In genomic region chr9:109050674-109050997, GRCm38 (mm10) we compare ENCODE assay signal across 20 mouse cellular contexts.
"Had no signal": no experiment of that assay in that cellular context is flagged by ENCODE, and none has a peak within 500 bp of the region (broad histone marks: within the 10 kb centered on the region; RNA-seq: fewer than 3 reads in every experiment).

No protein-coding gene starts in this region.

- H3K4me2 ChIP-seq: limb, embryonic 13.5 days; liver, embryonic 12.5 days; liver, embryonic 15.5 days; lung, embryonic 15.5 days; midbrain, embryonic 13.5 days; neural tube, embryonic 13.5 days had no signal

- DNase-seq: layer of hippocampus, adult 9-11 months; liver; lung, adult 18-20 months; lung, postnatal 10 days; right cerebral cortex, adult 18-20 months; right cerebral cortex, postnatal 14 days; right cerebral cortex, postnatal 4 days had no signal

- H3K36me3 ChIP-seq: liver, embryonic 12.5 days; liver, embryonic 15.5 days; midbrain, embryonic 13.5 days; neural tube, embryonic 13.5 days had no signal

- H3K4me3 ChIP-seq: layer of hippocampus, adult 2 months; limb, embryonic 10.5 days; limb, embryonic 13.5 days; liver, embryonic 12.5 days; liver, embryonic 15.5 days; lung, embryonic 15.5 days; midbrain, embryonic 10.5 days; midbrain, embryonic 13.5 days; myocyte; neural tube, embryonic 13.5 days had no signal

- ATAC-seq: midbrain, embryonic 13.5 days; midbrain, embryonic 16.5 days had no signal

- H3K27me3 ChIP-seq: limb, embryonic 13.5 days; liver, embryonic 12.5 days; liver, embryonic 15.5 days; lung, embryonic 15.5 days; megakaryocyte, embryonic 14.5 days; midbrain, embryonic 13.5 days; neural tube, embryonic 13.5 days had no signal

- H3K9ac ChIP-seq: limb, embryonic 13.5 days; liver, embryonic 12.5 days; liver, embryonic 15.5 days; lung, embryonic 15.5 days; midbrain, embryonic 13.5 days; neural tube, embryonic 13.5 days had no signal

- H3K27ac ChIP-seq: kidney, postnatal 0 days; layer of hippocampus, adult 2 months; limb, embryonic 10.5 days; limb, embryonic 13.5 days; liver, embryonic 12.5 days; liver, embryonic 15.5 days; lung, embryonic 15.5 days; midbrain, embryonic 10.5 days; midbrain, embryonic 13.5 days; neural tube, embryonic 13.5 days had no signal

- H3K9me3 ChIP-seq: limb, embryonic 10.5 days; limb, embryonic 13.5 days; liver, embryonic 12.5 days; liver, embryonic 15.5 days; lung, embryonic 15.5 days; megakaryocyte, embryonic 14.5 days; midbrain, embryonic 10.5 days; midbrain, embryonic 13.5 days; neural tube, embryonic 13.5 days had no signal
